Mouse (Mus musculus): ENCODE results near the gene Kcnmb1.

- TF ChIP-seq POLR2AphosphoS2 (IDR thresholded peaks at IDR 0.05; ENCODE audit: low read depth, low read length) = no peak
- TF ChIP-seq ETS1 (conservative IDR thresholded peaks at IDR 0.05; ENCODE audit: low read depth, low read length) = peak; percentile 60; the same call in 1 of the 2 replicates
- peak; percentile 89 to 98 for TF ChIP-seq CTCF (conservative IDR thresholded peaks at IDR 0.05 in 1 of 2, IDR thresholded peaks at IDR 0.05 in 1 of 2; ENCODE audit: low read depth in 2 of 2, low read length in 2 of 2)
- TF ChIP-seq POLR2A (IDR thresholded peaks at IDR 0.05; ENCODE audit: low read depth, low read length) = 0 out of 2 replicates have a peak, but pooled peaks have one; percentile 14
- no peak for TF ChIP-seq GABPA (IDR thresholded peaks at IDR 0.05; ENCODE audit: insufficient replicate concordance, low read depth, low read length)
- TF ChIP-seq EP300 (IDR thresholded peaks at IDR 0.05; ENCODE audit: low read length) = peak; percentile 51; the same call in 1 of the 2 replicates
- 0 out of 2 replicates have a peak, but pooled peaks have one; percentile 10 for TF ChIP-seq KAT2A (IDR thresholded peaks at IDR 0.05; ENCODE audit: insufficient replicate concordance, low read length)
- TF ChIP-seq JUND (conservative IDR thresholded peaks at IDR 0.05; ENCODE audit: low read depth, low read length) = peak; percentile 58
Observed at GRCm38 (mm10) chr11:34008702-34009101, 45.9 kb downstream of the Kcnmb1 start.

All from CH12.LX (cell line).